In genomic region chr17:62470739-62471138, GRCm38 (mm10) we compare ENCODE assay signal across 29 mouse cellular contexts.
DNase-seq lines count a peak whose midpoint lies in the region; ATAC-seq lines count a peak whose summit lies in the region.
"Had no signal": no experiment of that assay in that cellular context is flagged by ENCODE, and none has a peak within 500 bp of the region (broad histone marks: within the 10 kb centered on the region; RNA-seq: fewer than 3 reads in every experiment).

No protein-coding gene starts in this region.

- WGBS in hindbrain, embryonic 11.5 days, result 87% methylated on average over 5 of the region's 5 CpGs

- intact Hi-C loops in left cerebral cortex, postnatal 36 days (cut with DNase I), result no loop called here

- no peaks in the 10 kb centered on the region for H3K4me1 ChIP-seq in hindbrain, embryonic 11.5 days (replicated peaks; ENCODE audit: control insufficient read depth, insufficient read depth, low read length)
- H3K4me1 ChIP-seq: hindbrain, embryonic 13.5 days; limb, embryonic 15.5 days; liver, embryonic 15.5 days; lung, embryonic 15.5 days; midbrain, embryonic 15.5 days had no signal

- H3K4me2 ChIP-seq in hindbrain, embryonic 11.5 days (replicated peaks; ENCODE audit: low read depth, low read length), result no peak overlapping the region
- H3K4me2 ChIP-seq: embryonic facial prominence, embryonic 13.5 days; heart, embryonic 13.5 days; hindbrain, embryonic 13.5 days; limb, embryonic 15.5 days; liver, embryonic 15.5 days; lung, embryonic 15.5 days; midbrain, embryonic 15.5 days; neural tube, embryonic 13.5 days had no signal

- DNase-seq in frontal cortex, adult 2 months (ENCODE audit: extremely low spot score in 1 of 2, low spot score in 1 of 2), result peak; percentile 69 to 70
- no peak for DNase-seq in frontal cortex, postnatal 14 days (ENCODE audit: low spot score in 2 of 2)
- peak; percentile 79 for DNase-seq in right cerebral cortex, adult 18-20 months
- DNase-seq in right cerebral cortex, postnatal 10 days (ENCODE audit: low spot score in 2 of 2), result no peak
- peak; percentile 64 for DNase-seq in layer of hippocampus, adult 9-11 months
- peak; percentile 37 to 64 for DNase-seq in left cerebral cortex, postnatal 36 days (ENCODE audit: low spot score in 2 of 2)
- no peak for DNase-seq in adrenal gland, postnatal 14 days
- no peak for DNase-seq in hindbrain, embryonic 11.5 days (ENCODE audit: low spot score)
- DNase-seq: adrenal gland, postnatal 10 days; cerebellum, adult 8-10 months; cerebellum, postnatal 36 days; embryo, embryonic 11 days; gastrocnemius, postnatal 36 days; heart, adult 2 months; kidney, adult 18-20 months; lung, postnatal 36 days; retina, postnatal 1 day; thymus, postnatal 25 days had no signal

- no peaks in the 10 kb centered on the region for H3K36me3 ChIP-seq in hindbrain, embryonic 11.5 days (ENCODE audit: control insufficient read depth, insufficient read depth, low read length)
- H3K36me3 ChIP-seq: embryonic facial prominence, embryonic 13.5 days; heart, embryonic 13.5 days; hindbrain, embryonic 13.5 days; limb, embryonic 15.5 days; liver, embryonic 15.5 days; lung, embryonic 15.5 days; midbrain, embryonic 15.5 days; neural tube, embryonic 13.5 days had no signal

- no peaks in the 10 kb centered on the region for H3K27me3 ChIP-seq in hindbrain, embryonic 11.5 days (ENCODE audit: control insufficient read depth, insufficient read depth, low read length)
- H3K27me3 ChIP-seq: embryonic facial prominence, embryonic 13.5 days; heart, embryonic 13.5 days; hindbrain, embryonic 13.5 days; limb, embryonic 15.5 days; liver, embryonic 15.5 days; lung, embryonic 15.5 days; midbrain, embryonic 15.5 days; neural tube, embryonic 13.5 days had no signal

- H3K4me3 ChIP-seq in hindbrain, embryonic 11.5 days (ENCODE audit: low read depth, low read length), result no peak overlapping the region
- H3K4me3 ChIP-seq: embryonic facial prominence, embryonic 13.5 days; heart, adult 2 months; heart, embryonic 13.5 days; hindbrain, embryonic 13.5 days; limb, embryonic 15.5 days; liver, embryonic 15.5 days; lung, embryonic 15.5 days; midbrain, embryonic 15.5 days; myocyte; neural tube, embryonic 13.5 days had no signal

- H3K27ac ChIP-seq in hindbrain, embryonic 11.5 days (ENCODE audit: low read depth, low read length), result no peak overlapping the region
- H3K27ac ChIP-seq: embryonic facial prominence, embryonic 13.5 days; heart, adult 2 months; heart, embryonic 13.5 days; hindbrain, embryonic 13.5 days; kidney, postnatal 0 days; limb, embryonic 15.5 days; liver, embryonic 15.5 days; lung, embryonic 15.5 days; midbrain, embryonic 15.5 days; neural tube, embryonic 13.5 days had no signal

- no peaks in the 10 kb centered on the region for H3K9me3 ChIP-seq in hindbrain, embryonic 11.5 days (ENCODE audit: control insufficient read depth, low read length)
- H3K9me3 ChIP-seq: embryonic facial prominence, embryonic 13.5 days; heart, embryonic 13.5 days; hindbrain, embryonic 13.5 days; limb, embryonic 15.5 days; liver, embryonic 15.5 days; lung, embryonic 15.5 days; midbrain, embryonic 15.5 days; neural tube, embryonic 13.5 days had no signal

- no peak for ATAC-seq in hindbrain, embryonic 11.5 days (ENCODE audit: low FRiP score)
- ATAC-seq: forebrain, embryonic 14.5 days; midbrain, embryonic 15.5 days had no signal

- no peak overlapping the region for H3K9ac ChIP-seq in hindbrain, embryonic 11.5 days (ENCODE audit: low read depth, low read length)
- H3K9ac ChIP-seq: embryonic facial prominence, embryonic 13.5 days; heart, embryonic 13.5 days; hindbrain, embryonic 13.5 days; limb, embryonic 15.5 days; liver, embryonic 15.5 days; lung, embryonic 15.5 days; midbrain, embryonic 15.5 days; neural tube, embryonic 13.5 days had no signal

Comparison
In these comparisons a context has a peak if more than half of its experiments do, and no peak if none do; other contexts are left out.
1. DNase-seq: peak in frontal cortex, adult 2 months (2 of 2), right cerebral cortex, adult 18-20 months (single experiment), layer of hippocampus, adult 9-11 months (single experiment) and left cerebral cortex, postnatal 36 days (2 of 2); none in frontal cortex, postnatal 14 days (0 of 2), right cerebral cortex, postnatal 10 days (0 of 2), adrenal gland, postnatal 14 days (single experiment) and hindbrain, embryonic 11.5 days (single experiment).